Mouse (Mus musculus) forebrain, postnatal 0 days (tissue): ENCODE data around the gene Cachd1. TPM values are rescaled to one million over a fixed set of nuclear protein-coding genes. Genes with fewer than 3 reads are reported as not detected.
A peak's percentile ranks its signal among the peaks of the same experiment; 100 is the strongest.

Experiments used
- ATAC-seq: fragments of 200-750 bp; cut with Nextera tagmentation; 2 replicates; pipeline ENCODE4 v1.8.0; 2017; ENCODE audit warnings: mild to moderate bottlenecking, moderate library complexity
- DNase-seq: peaks from one replicate; pipeline ENCODE4 v3.0.0-alpha.2; 2015
- H3K27ac ChIP-seq: fragments of 300-500 bp; sonication (generic); 2 replicates; pipeline ENCODE4 v1.5.1; 2014; ENCODE audit warnings: low read depth, mild to moderate bottlenecking, antibody characterized with exemption, low read length, moderate library complexity, mixed read lengths
- H3K27me3 ChIP-seq: fragments of 300-500 bp; sonication (generic); 2 replicates; pipeline ENCODE4 v1.6.1; 2014; ENCODE audit warnings: mild to moderate bottlenecking, low read length, mixed read lengths; ENCODE audit not compliant: insufficient read depth
- H3K36me3 ChIP-seq: fragments of 300-500 bp; sonication (generic); 2 replicates; pipeline ENCODE4 v1.6.1; 2014; ENCODE audit warnings: mild to moderate bottlenecking, moderate library complexity; ENCODE audit not compliant: insufficient read depth
- H3K4me1 ChIP-seq: fragments of 300-500 bp; sonication (generic); 2 replicates; pipeline ENCODE4 v1.6.1; 2014; ENCODE audit warnings: antibody characterized with exemption; ENCODE audit not compliant: insufficient read depth
- H3K4me2 ChIP-seq: fragments of 300-500 bp; sonication (generic); 2 replicates; pipeline ENCODE4 v1.6.1; 2014; ENCODE audit warnings: low read depth, mild to moderate bottlenecking, moderate library complexity
- H3K4me3 ChIP-seq: fragments of 300-500 bp; sonication (generic); 2 replicates; pipeline ENCODE4 v1.5.1; 2014; ENCODE audit warnings: low read depth, low read length, mixed read lengths
- H3K9ac ChIP-seq: fragments of 300-500 bp; sonication (generic); 2 replicates; pipeline ENCODE4 v1.6.1; 2014; ENCODE audit warnings: mild to moderate bottlenecking
- H3K9me3 ChIP-seq: fragments of 300-500 bp; sonication (generic); 2 replicates; pipeline ENCODE4 v1.6.1; 2016; ENCODE audit warnings: low read length
- CTCF ChIP-seq: sonication (generic); IDR thresholded peaks from 2 replicates; pipeline ENCODE4 v1.5.1; 2016; ENCODE audit warnings: antibody characterized with exemption, control low read depth, low read depth
- WGBS: fragments of 180-500 bp; shearing (Covaris S2); extraction: QIAGEN DNeasy Blood & Tissue Kit; methylation state at CpG from one replicate; pipeline ENCODE4 v1.1.7; 2014; 5-methylcytosine and 5-hydroxymethylcytosine counted together
- polyA plus RNA-seq: library from polyadenylated mRNA; unstranded; fragments of >200 nt; fragmentation: Nextera tagmentation; extraction: Ambion mirVana; gene quantifications from 2 replicates; pipeline ENCODE4 v1.2.1, GENCODE M21; 2015
- total RNA-seq: library from RNA; depleted of rRNA; stranded (reverse); fragments of >200 nt; gene quantifications from 2 replicates; pipeline ENCODE4 v1.2.3, GENCODE M21; 2014

Gene Cachd1
- total and polyA plus RNA-seq, 2 experiments from 2014 or later = 12.9 to 16.9 TPM

GRCm38 (mm10) chr4:101035131-101035530 lies 258.7 kb downstream of the Cachd1 start:
- no peak overlapping the region for H3K27ac ChIP-seq
- no peak for DNase-seq
- no peaks in the 10 kb centered on the region for H3K27me3 ChIP-seq
- no peak overlapping the region for H3K9ac ChIP-seq
- H3K36me3 ChIP-seq = no peaks in the 10 kb centered on the region
- WGBS = 75% methylated on average over 5 of the region's 5 CpGs
- ATAC-seq = no peak
- H3K4me1 ChIP-seq = no peaks in the 10 kb centered on the region
- TF ChIP-seq CTCF = no peak
- H3K9me3 ChIP-seq = no peaks in the 10 kb centered on the region
- H3K4me3 ChIP-seq = no peak overlapping the region
- H3K4me2 ChIP-seq = no peak overlapping the region

- no peaks in the 10 kb centered on the region for H3K4me1 ChIP-seq
- peak; percentile 5 for DNase-seq
- 62% methylated on average over 7 of the region's 7 CpGs for WGBS
- no peaks in the 10 kb centered on the region for H3K27me3 ChIP-seq
- no peak overlapping the region for H3K27ac ChIP-seq
- H3K36me3 ChIP-seq = no peaks in the 10 kb centered on the region
- H3K4me2 ChIP-seq = no peak overlapping the region
- TF ChIP-seq CTCF = no peak
- no peak overlapping the region for H3K4me3 ChIP-seq
- no peaks in the 10 kb centered on the region for H3K9me3 ChIP-seq
- H3K9ac ChIP-seq = no peak overlapping the region
- ATAC-seq = no peak
Observed at GRCm38 (mm10) chr4:101037156-101037555, 260.7 kb downstream of the Cachd1 start.

GRCm38 (mm10) chr4:101043691-101044090 lies 267.2 kb downstream of the Cachd1 start:
- 69% methylated on average over 2 of the region's 2 CpGs for WGBS

GRCm38 (mm10) chr4:101044149-101044548 lies 267.7 kb downstream of the Cachd1 start:
- Histone ChIP-seq H3K4me1 (no peaks in the 10 kb centered on the region), H3K4me3 (no peak overlapping the region), H3K9me3 (no peaks in the 10 kb centered on the region), H3K4me2 (no peak overlapping the region), H3K27ac (no peak overlapping the region), H3K9ac (no peak overlapping the region), H3K36me3 (no peaks in the 10 kb centered on the region), H3K27me3 (no peaks in the 10 kb centered on the region)
- no peak for TF ChIP-seq CTCF
- ATAC-seq (no peak), DNase-seq (no peak)

More at GRCm38 (mm10) chr4:101043691-101044090, 267.2 kb downstream of the Cachd1 start:
- no peak for TF ChIP-seq CTCF
- no peak overlapping the region for H3K4me2 ChIP-seq
- H3K27ac ChIP-seq = no peak overlapping the region
- no peaks in the 10 kb centered on the region for H3K4me1 ChIP-seq
- H3K36me3 ChIP-seq = no peaks in the 10 kb centered on the region
- no peak overlapping the region for H3K9ac ChIP-seq
- no peak overlapping the region for H3K4me3 ChIP-seq
- no peaks in the 10 kb centered on the region for H3K27me3 ChIP-seq
- ATAC-seq (no peak), DNase-seq (no peak)
- no peaks in the 10 kb centered on the region for H3K9me3 ChIP-seq

GRCm38 (mm10) chr4:101046576-101046975 lies 270.1 kb downstream of the Cachd1 start:
- H3K27me3 ChIP-seq = no peaks in the 10 kb centered on the region
- H3K4me1 ChIP-seq = no peaks in the 10 kb centered on the region
- H3K27ac ChIP-seq = no peak overlapping the region
- no peak overlapping the region for H3K4me3 ChIP-seq
- H3K9me3 ChIP-seq = no peaks in the 10 kb centered on the region
- DNase-seq (no peak), ATAC-seq (no peak)
- H3K9ac ChIP-seq = no peak overlapping the region
- TF ChIP-seq CTCF = no peak
- H3K36me3 ChIP-seq = no peaks in the 10 kb centered on the region
- H3K4me2 ChIP-seq = no peak overlapping the region
- 82% methylated on average over 4 of the region's 4 CpGs for WGBS

- Histone ChIP-seq H3K9ac (no peak overlapping the region), H3K4me3 (no peak overlapping the region), H3K27me3 (no peaks in the 10 kb centered on the region), H3K9me3 (no peaks in the 10 kb centered on the region), H3K36me3 (no peaks in the 10 kb centered on the region), H3K4me2 (no peak overlapping the region), H3K27ac (no peak overlapping the region), H3K4me1 (no peaks in the 10 kb centered on the region)
- no peak for DNase-seq
- peak; percentile 68; the same call in 1 of the 2 replicates for ATAC-seq
- TF ChIP-seq CTCF = no peak
- 53% methylated on average over 2 of the region's 2 CpGs for WGBS
Observed at GRCm38 (mm10) chr4:101062146-101062545, 285.7 kb downstream of the Cachd1 start.

- H3K9me3 ChIP-seq = no peaks in the 10 kb centered on the region
- no peaks in the 10 kb centered on the region for H3K36me3 ChIP-seq
- H3K27me3 ChIP-seq = no peaks in the 10 kb centered on the region
- H3K9ac ChIP-seq = no peak overlapping the region
- no peaks in the 10 kb centered on the region for H3K4me1 ChIP-seq
- H3K4me2 ChIP-seq = no peak overlapping the region
- DNase-seq (no peak), ATAC-seq (no peak)
- no peak overlapping the region for H3K4me3 ChIP-seq
- no peak for TF ChIP-seq CTCF
- 23% methylated on average over 5 of the region's 5 CpGs for WGBS
- H3K27ac ChIP-seq = no peak overlapping the region
Observed at GRCm38 (mm10) chr4:101066401-101066800, 289.9 kb downstream of the Cachd1 start.

GRCm38 (mm10) chr4:101068786-101069153 lies 292.3 kb downstream of the Cachd1 start, which contains the start of gene Raver2:
Gene Raver2 (plus strand): TSS chr4:101068983.
- H3K9me3 ChIP-seq = no peaks in the 10 kb centered on the region
- H3K27ac ChIP-seq = 0 out of 2 replicates have a peak within 1 kb of the TSS, but pooled peaks have one; percentile 16
- peak within 1 kb of the TSS; percentile 68 for H3K4me3 ChIP-seq
- no peaks in the 10 kb centered on the region for H3K27me3 ChIP-seq
- DNase-seq = peak; percentile 54
- peak within 1 kb of the TSS; percentile 96 for H3K4me2 ChIP-seq
- H3K4me1 ChIP-seq = no peaks in the 10 kb centered on the region
- H3K9ac ChIP-seq = peak within 1 kb of the TSS; percentile 68
- ATAC-seq = no peak
- no peaks in the 10 kb centered on the region for H3K36me3 ChIP-seq
- peak; percentile 46 for TF ChIP-seq CTCF
- 4% methylated on average over 47 of the region's 54 CpGs for WGBS
